Mouse (Mus musculus): ENCODE results near the gene Grcc10. TPM values are rescaled to one million over a fixed set of nuclear protein-coding genes. Genes with fewer than 3 reads are reported as not detected.

The Grcc10 gene
- total RNA-seq (2023), result 241 to 258 TPM (median 254 TPM) in 4 replicates

DNA sequence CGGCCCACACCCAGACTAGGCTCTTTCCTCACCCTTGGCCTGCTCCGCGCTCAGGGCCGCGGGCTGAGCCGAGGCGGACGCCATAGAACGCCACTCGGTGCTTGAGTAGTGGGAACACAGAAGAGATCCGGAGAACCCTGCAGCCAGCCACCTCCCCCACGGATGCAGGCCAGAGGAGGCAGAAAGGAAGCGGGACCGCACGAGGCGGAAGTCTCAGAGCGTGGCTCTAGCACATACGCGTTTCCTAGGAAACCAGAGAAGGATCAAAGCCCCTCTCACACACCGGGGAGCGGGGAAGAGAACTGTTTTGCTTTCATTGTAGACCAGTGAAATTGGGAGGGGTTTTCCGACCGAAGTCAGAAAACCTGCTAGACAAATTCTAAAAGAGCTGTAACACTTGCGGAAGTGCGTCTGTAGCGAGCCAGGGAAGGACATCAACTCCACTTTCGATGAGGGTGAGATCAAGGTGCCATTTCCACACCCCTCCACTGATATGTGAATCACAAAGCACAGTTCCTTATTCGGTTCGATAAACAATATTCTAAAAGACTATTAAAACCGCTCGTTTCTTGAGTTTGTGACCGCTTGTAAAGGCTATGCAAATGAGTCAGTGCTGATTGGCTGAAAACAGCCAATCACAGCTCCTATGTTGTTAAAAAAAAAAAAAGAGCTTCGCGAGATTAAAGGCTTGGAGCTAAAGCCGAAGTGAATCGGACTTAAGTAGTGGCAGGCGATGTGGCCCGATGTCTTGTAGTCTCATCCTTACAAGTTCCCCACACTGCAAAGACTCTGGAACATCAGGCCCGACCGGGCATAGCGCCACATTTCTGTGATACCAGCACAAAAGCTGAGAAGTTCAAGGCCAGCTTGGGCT is at the start of gene Grcc10:
Gene Grcc10 (minus strand): TSS at position 487 of the 874 bp plus-strand sequence.

DNA sequence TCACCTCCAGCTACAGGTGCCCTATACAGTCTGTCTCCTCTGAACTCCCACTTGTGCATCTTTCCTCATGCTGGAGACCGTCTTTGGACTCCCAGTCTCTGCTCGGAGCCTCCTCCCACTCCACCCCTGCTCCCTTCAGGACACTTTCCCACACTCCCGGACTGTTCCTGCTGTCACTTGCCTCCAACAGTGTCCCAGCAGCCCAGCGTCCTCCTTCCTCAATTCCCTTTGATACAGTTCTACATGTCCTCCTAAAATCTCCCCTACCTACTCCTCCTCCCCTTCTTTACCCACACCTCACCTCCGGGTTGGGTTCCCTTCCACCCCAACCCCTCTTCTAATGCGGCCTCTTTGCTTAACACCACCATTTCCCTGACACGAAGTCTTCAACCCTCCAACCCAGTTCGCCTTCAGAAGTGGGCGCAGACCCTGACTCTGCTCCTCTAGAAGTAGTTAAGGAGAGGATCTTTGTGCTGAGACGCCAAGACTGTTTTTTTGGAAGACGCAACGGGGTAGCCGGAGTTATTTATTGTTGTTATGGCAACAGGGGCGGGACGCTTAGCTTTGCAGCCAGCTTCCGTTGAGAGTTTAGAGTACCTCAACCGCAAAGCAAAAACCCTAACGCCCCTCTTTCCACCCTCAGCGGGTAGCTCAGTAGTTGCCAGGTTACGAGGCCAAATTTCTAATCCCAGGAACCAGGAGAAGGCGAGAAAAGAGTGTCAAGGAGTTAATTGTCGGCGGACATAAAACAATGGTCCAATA is 38.2 kb upstream of the Grcc10 start, which contains the start of gene Lrrc23:
Gene Lrrc23 (minus strand): TSS at position 506 of the 762 bp plus-strand sequence.

DNA sequence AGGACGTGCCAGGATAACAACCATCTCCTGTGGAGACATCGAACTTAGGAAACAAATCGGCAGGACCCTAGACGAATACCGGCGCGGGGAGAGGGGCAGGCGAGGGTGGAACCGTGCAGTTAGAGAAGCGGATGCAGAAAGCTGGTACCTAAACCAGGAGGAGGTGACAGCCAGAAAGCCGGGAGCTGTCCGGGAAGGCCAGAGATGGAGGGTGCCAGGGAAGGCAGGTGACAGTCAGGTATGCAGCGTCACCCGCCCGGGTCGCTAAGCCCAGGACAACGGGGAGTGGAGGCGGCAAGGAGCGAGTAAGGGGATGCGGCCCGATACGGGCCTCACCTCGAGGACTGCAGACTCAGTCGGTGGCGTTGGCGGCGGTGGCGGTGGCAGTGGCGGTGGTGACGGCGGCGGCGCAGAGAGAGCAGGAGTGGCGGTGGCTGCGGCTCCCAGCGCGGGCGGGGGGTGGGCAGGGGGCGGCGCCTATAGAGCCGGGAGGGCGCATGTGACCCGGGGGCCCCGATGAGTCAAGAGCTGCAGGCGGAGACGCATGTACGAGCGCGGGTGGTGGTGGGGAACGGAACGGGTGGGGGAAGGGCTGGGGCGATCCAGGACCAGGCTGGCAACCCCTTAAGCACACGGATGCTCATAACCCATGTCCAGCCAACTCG is 28.1 kb upstream of the Grcc10 start, which contains the start of gene Eno2:
Gene Eno2 (minus strand): TSS at position 573 of the 665 bp plus-strand sequence.

DNA sequence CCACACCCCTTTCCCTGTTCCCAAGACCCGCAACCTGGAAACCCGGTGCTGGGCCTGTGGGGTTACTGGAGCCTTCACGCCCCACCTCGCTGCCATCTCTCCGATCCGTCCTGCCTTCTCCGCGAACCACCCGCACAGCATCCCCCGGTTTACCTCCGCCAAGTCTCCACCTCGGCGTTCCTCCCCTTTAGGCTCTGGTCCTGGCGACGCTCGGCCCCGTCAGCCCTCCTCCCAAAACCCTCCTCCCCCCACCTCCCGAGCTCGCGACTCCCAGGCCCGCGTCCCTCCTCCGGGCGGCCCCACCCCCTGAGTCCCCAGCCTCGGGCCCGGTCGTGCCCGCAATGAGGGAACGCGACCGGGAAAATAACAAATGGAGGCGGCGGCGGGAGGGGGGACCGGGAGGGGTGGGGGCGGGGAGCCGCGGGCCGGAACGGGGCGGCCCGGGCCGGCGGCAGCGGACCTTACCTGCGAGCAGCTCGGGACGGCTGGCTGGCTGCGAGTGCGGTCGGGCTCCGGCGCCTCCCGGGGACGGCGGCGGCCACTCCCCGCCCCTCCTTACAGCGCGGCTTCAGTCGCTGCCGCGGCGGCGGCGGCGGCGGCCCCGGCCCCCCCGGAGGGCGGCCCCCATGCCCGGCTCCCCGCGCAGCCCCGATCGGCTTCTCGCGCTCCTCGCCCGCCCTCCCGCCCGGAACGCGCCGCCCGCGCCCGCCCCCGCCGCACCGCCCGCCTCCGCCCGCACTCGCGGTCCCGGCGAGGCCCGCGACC is 14.8 kb upstream of the Grcc10 start, which contains the start of the genes Gm45234 and Atn1:
Gene Gm45234 (minus strand): TSS at position 191 of the 765 bp plus-strand sequence.
Gene Atn1 (minus strand): TSS at position 694 of the 765 bp plus-strand sequence.

DNA sequence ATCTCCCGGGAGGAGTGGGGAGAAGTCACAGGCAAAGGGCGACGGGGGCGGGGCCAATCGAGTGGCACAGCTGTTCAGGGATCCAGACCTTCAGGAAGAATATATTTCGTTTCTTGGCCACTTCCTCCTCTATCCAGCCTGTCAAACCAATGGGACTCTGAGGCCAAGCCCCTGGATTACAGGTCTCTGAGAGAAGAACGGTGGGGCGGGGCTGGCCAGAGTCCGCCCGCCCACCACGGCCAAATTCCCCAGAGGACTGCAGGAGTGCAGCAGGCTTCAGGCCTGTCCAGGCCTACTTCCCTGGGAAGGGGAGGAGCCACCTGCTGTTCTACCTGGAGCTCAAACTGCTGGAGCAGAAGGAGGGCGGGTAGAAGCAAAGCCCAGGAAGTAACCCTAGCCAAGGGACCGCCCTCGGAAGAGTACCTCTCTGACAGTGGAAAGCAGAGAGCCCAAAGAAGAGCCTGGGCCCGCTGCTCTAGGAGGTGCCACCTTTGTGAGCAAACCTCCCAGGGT is 2.6 kb downstream of the Grcc10 start, which contains the start of gene Ptpn6:
Gene Ptpn6 (minus strand): TSS at position 204 of the 513 bp plus-strand sequence.

DNA sequence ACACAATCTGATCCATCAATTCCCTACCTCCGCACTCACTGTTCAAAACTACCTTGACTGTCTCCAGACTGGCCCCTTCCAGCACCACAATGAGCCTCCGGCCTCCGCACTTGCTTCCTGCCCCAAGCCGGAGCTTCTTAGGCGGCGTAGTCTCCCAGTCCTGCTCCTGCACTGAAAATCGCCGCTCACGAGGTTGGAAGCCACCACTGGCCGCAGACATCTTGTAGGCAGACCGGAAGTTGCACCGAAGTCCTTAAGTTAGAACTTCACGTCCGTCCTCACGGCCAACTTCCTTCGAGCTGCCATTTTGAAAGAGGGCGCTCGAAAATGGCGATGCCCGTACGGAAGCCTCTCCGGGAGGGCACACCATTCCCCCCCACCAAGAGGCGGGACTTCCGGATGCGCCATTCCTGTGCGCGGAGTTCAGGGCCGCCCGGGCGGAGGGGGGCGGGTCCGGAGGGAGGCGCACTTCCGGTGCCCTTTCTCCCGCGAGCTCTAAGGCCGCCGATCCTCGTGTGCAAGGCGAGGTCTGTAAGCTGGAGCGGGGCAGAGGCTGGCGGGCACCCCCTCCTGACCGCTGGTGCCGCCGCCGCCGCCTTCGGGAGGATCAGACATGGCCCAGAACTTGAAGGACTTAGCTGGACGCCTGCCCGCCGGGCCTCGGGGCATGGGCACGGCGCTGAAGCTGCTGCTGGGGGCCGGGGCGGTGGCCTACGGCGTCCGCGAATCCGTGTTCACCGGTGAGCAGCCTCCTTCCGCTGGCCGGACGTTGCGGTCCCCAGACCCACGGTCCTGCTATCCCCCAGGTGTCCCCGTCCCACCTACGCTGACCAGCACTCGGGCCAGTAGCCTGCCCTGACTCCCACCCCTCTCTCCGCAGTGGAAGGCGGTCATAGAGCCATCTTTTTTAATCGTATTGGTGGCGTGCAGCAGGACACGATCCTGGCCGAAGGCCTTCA is 29.1 kb downstream of the Grcc10 start, which contains the start of the genes Emg1 and Phb2:
Gene Emg1 (minus strand): TSS at position 355 of the 959 bp plus-strand sequence.
Gene Phb2 (plus strand): TSS at position 513 of the 959 bp plus-strand sequence.

Other genes with a start within 250 kb of the Grcc10 start
- not detected in 4 replicates for gene C1rl, start 248.3 kb downstream of the Grcc10 start, total RNA-seq (2023)
- gene C1ra, start 229.0 kb downstream of the Grcc10 start, total RNA-seq (2023), result 0.19 to 0.46 TPM (median 0.31 TPM) in 4 replicates
- 0.19 to 0.85 TPM (median 0.56 TPM) in 4 replicates for gene C1s1, start 199.0 kb downstream of the Grcc10 start, total RNA-seq (2023)
- not detected in 4 replicates for gene C1rb, start 171.1 kb downstream of the Grcc10 start, total RNA-seq (2023)
- gene C1s2, start 105.3 kb downstream of the Grcc10 start, total RNA-seq (2023), result not detected in 4 replicates
- gene Lpcat3, start 78.3 kb downstream of the Grcc10 start, total RNA-seq (2023), result 42.2 to 48.8 TPM (median 45.2 TPM) in 4 replicates
- gene Emg1, start 29.2 kb downstream of the Grcc10 start, total RNA-seq (2023), result 115 to 118 TPM (median 117 TPM) in 4 replicates
- 203 to 223 TPM (median 208 TPM) in 4 replicates for gene Phb2, start 29.0 kb downstream of the Grcc10 start, total RNA-seq (2023)
- gene Ptpn6, start 2.7 kb downstream of the Grcc10 start, total RNA-seq (2023), result 539 to 564 TPM (median 559 TPM) in 4 replicates
- not detected in 4 replicates for gene Gm45234, start 14.6 kb upstream of the Grcc10 start, total RNA-seq (2023)
- 25.6 to 34.0 TPM (median 29.7 TPM) in 4 replicates for gene Atn1, start 15.2 kb upstream of the Grcc10 start, total RNA-seq (2023)
- 3.8 to 9.2 TPM (median 6.2 TPM) in 4 replicates for gene Eno2, start 28.3 kb upstream of the Grcc10 start, total RNA-seq (2023)
- gene Lrrc23, start 38.4 kb upstream of the Grcc10 start, total RNA-seq (2023), result 3.5 to 6.6 TPM (median 4.1 TPM) in 4 replicates
- 6.7 to 7.2 TPM (median 6.9 TPM) in 4 replicates for gene Spsb2, start 67.3 kb upstream of the Grcc10 start, total RNA-seq (2023)
- gene Tpi1, start 72.9 kb upstream of the Grcc10 start, total RNA-seq (2023), result 52.3 to 60.9 TPM (median 55.2 TPM) in 4 replicates
- gene Usp5, start 88.1 kb upstream of the Grcc10 start, total RNA-seq (2023), result 76.6 to 80.7 TPM (median 78.4 TPM) in 4 replicates
- gene Cdca3, start 88.2 kb upstream of the Grcc10 start, total RNA-seq (2023), result 1.0 to 3.3 TPM (median 1.9 TPM) in 4 replicates
- not detected in 4 replicates for gene Gnb3, start 98.9 kb upstream of the Grcc10 start, total RNA-seq (2023)
- not detected in 4 replicates for gene P3h3, start 116.4 kb upstream of the Grcc10 start, total RNA-seq (2023)
- 0.36 to 1.1 TPM (median 0.58 TPM) in 4 replicates for gene Gpr162, start 122.6 kb upstream of the Grcc10 start, total RNA-seq (2023)
- 0.63 to 1.4 TPM (median 1.1 TPM) in 4 replicates for gene Cd4, start 146.8 kb upstream of the Grcc10 start, total RNA-seq (2023)
- 0.29 to 0.66 TPM (median 0.52 TPM) in 4 replicates for gene Lag3, start 170.3 kb upstream of the Grcc10 start, total RNA-seq (2023)
- 43.8 to 58.5 TPM (median 52.8 TPM) in 4 replicates for gene Ptms, start 178.7 kb upstream of the Grcc10 start, total RNA-seq (2023)
- gene Mlf2, start 190.0 kb upstream of the Grcc10 start, total RNA-seq (2023), result 93.4 to 104 TPM (median 97.7 TPM) in 4 replicates
- gene Cops7a, start 224.2 kb upstream of the Grcc10 start, total RNA-seq (2023), result 42.7 to 58.0 TPM (median 49.0 TPM) in 4 replicates

Data from B cell, adult 62 days (primary cell).